Mouse (Mus musculus): Measurements from ENCODE around the gene Kdm4c.
"Not testable (repeated sequence)": the region's sequence is repeated elsewhere in the genome, so short reads cannot be mapped to it uniquely, and the experiment has no call there.

The Kdm4c gene

GRCm38 (mm10) chr4:74311135-74311534, 68.8 kb downstream of the Kdm4c start:
- DNase-seq (ENCODE audit: low spot score in 2 of 2), result no peak

GRCm38 (mm10) chr4:74312858-74313257, 70.6 kb downstream of the Kdm4c start:
- DNase-seq (ENCODE audit: low spot score in 2 of 2), result no peak

DNA sequence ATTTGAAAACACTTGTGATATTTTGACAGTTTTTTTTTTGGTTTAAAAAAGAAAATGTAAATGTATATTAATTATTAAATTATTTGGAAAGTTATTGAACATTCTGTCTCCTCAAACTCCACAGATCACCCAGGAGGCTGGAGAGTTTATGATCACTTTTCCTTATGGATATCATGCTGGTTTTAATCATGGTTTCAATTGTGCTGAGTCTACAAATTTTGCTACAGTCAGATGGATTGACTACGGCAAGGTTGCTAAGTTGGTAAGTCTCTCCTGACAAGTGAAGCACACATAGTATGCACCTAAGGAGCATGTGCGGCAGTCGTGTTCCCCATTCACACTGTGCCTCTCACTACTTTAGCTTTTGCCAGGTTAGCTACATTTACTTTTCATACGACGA, 73.1 kb downstream of the Kdm4c start:
- DNase-seq (ENCODE audit: low spot score in 2 of 2), result no peak

GRCm38 (mm10) chr4:74319313-74319712, 77.0 kb downstream of the Kdm4c start:
- no peak for DNase-seq (ENCODE audit: low spot score in 2 of 2)

GRCm38 (mm10) chr4:74357479-74357878, 115.2 kb downstream of the Kdm4c start:
- no peak for DNase-seq (ENCODE audit: low spot score in 2 of 2)

GRCm38 (mm10) chr4:74360274-74360673, 118.0 kb downstream of the Kdm4c start:
- no peak for DNase-seq (ENCODE audit: low spot score in 2 of 2)

DNA sequence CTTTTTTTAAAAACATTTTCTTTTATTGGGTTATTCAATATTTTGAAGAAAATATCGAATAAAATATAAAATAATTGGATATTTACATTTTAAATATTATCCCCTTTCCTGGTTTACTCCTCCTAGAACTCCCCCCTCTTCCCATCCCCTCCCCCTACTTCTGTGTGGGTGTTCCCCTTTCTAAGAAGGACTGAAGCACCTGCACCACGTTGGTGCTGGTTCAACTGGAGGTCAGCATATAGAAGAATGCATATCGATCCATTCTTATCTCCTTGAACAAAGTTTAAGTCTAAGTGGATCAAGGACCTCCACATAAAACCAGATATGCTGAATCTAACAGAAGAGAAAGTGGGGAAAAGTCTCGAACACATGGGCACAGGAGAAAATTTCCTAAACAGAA, 144.3 kb downstream of the Kdm4c start:
- no peak for DNase-seq (ENCODE audit: low spot score in 2 of 2)

- DNase-seq (ENCODE audit: low spot score in 2 of 2), result no peak
Observed at GRCm38 (mm10) chr4:74393162-74393561, 150.9 kb downstream of the Kdm4c start.

GRCm38 (mm10) chr4:74396562-74396961, 154.3 kb downstream of the Kdm4c start:
- DNase-seq (ENCODE audit: low spot score in 2 of 2), result no peak

GRCm38 (mm10) chr4:74401617-74402313, 159.5 kb downstream of the Kdm4c start:
- DNase-seq (ENCODE audit: low spot score in 2 of 2), result not testable (repeated sequence)

DNA sequence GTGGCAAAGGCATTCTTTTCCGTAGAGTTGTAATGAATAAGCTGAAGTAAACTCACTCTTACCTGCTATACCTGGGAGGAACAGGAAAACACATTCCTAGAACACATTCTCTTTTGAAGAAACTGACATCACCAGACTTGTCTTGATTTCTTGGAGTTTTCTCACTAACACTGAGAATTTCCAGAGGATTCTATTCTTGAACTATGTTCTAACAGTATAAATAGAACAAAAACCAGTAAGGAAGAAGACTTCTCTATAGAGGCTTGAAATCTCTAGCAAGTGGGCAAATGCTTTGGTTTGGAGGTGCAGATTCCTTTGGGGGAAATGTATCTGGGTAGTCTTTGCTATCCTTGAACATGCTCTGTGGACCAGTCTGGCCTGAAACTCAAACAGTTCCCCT, 166.4 kb downstream of the Kdm4c start:
- DNase-seq (ENCODE audit: low spot score in 2 of 2), result no peak

GRCm38 (mm10) chr4:74419794-74420193, 177.5 kb downstream of the Kdm4c start:
- DNase-seq (ENCODE audit: low spot score in 2 of 2), result no peak

Data from urinary bladder, adult 18-20 months (tissue).